Mouse (Mus musculus) G1E (cell line): ENCODE results near the gene Iqcc. TPM values are rescaled to one million over a fixed set of nuclear protein-coding genes. Genes with fewer than 3 reads are reported as not detected.

Experiments
- ATAC-seq: 2 replicates; pipeline ENCODE4 v1.8.0; 2016; ENCODE audit warnings: mild to moderate bottlenecking; ENCODE audit not compliant: insufficient number of reproducible peaks, poor library complexity, low FRiP score, severe bottlenecking; ENCODE audit errors: extremely low read depth
- DNase-seq: peaks from one replicate; pipeline ENCODE4 v3.0.0; 2012; ENCODE audit warnings: low spot score
- H3K27me3 ChIP-seq: 2 replicates; pipeline ENCODE4 v1.6.1; 2012; ENCODE audit warnings: mild to moderate bottlenecking, low read length, inconsistent platforms; ENCODE audit not compliant: insufficient read depth
- H3K36me3 ChIP-seq: replicated peaks from 2 replicates; pipeline ENCODE3; 2012; ENCODE audit warnings: mild to moderate bottlenecking, inconsistent platforms
- H3K4me1 ChIP-seq: 2 replicates; pipeline ENCODE4 v1.6.1; 2012; ENCODE audit warnings: low read depth, low read length, inconsistent platforms, mixed read lengths; ENCODE audit not compliant: insufficient read depth
- H3K4me3 ChIP-seq: 2 replicates; pipeline ENCODE4 v1.5.1; 2012; ENCODE audit warnings: low read depth, mild to moderate bottlenecking, inconsistent platforms, low read length, moderate library complexity, mixed read lengths
- H3K9me3 ChIP-seq: replicated peaks from 2 replicates; pipeline ENCODE4 v1.6.1; 2012; ENCODE audit warnings: inconsistent platforms
- CTCF ChIP-seq: IDR thresholded peaks from 2 replicates; pipeline ENCODE4 v1.5.1; 2012; ENCODE audit warnings: low read depth, low read length, inconsistent platforms, mixed read lengths
- GATA1 ChIP-seq: IDR thresholded peaks from 2 replicates; pipeline ENCODE4 v1.6.1; 2012; ENCODE audit warnings: borderline replicate concordance, low read length, inconsistent platforms, mixed read lengths
- GATA2 ChIP-seq: IDR thresholded peaks from 2 replicates; pipeline ENCODE4 v1.6.1; 2012; ENCODE audit warnings: low read depth, low read length, inconsistent platforms, borderline replicate concordance
- POLR2AphosphoS5 ChIP-seq: IDR thresholded peaks from 2 replicates; pipeline ENCODE4 v1.6.1; 2012; ENCODE audit warnings: low read depth, low read length, inconsistent platforms; ENCODE audit not compliant: insufficient replicate concordance
- TAL1 ChIP-seq: conservative IDR thresholded peaks from 2 replicates; pipeline ENCODE4 v1.6.1; 2012; ENCODE audit warnings: low read depth, low read length, inconsistent platforms, mixed read lengths
- polyA plus RNA-seq: library from polyadenylated mRNA; stranded (reverse); fragments of >175 nt; gene quantifications from 2 replicates; pipeline ENCODE4 v1.2.3, GENCODE M21; 2012
- total RNA-seq, 2 experiments: library from RNA; stranded (forward) in 1 of 2; stranded (reverse) in 1 of 2; fragments of 200-1000 nt in 1 of 2; fragments of >200 nt in 1 of 2; fragmentation: Nextera tagmentation in 1 of 2; gene quantifications; 2 replicates each; pipeline ENCODE4 v1.2.3; 2014 to 2017

Iqcc gene
- total and polyA plus RNA-seq, 3 experiments = 8.8 to 35.0 (median 23.6) TPM

DNA sequence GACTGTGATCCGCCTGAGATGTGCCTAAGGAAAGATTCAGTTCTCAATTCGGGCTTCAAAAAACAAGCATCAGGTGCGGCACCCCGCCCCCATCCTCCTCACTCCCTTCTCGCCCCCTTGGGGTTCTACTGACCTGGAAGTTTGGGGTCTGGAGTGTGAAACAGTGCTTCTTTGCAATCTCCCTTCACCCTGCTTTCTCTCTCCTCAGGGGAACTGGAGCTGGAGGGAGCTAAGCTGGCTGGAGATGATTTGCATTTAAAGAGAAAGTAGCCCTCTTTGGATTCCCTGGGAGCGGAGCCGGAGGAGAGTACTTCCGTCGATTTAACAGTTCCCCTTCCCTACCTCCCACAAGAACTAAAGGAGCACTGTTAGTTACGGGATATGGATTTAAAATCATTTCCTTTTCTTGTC, 4.8 kb upstream of the Iqcc start, which contains the start of gene Ccdc28b:
Gene Ccdc28b, minus strand, starts transcription at position 267 of the 411 bp plus-strand sequence.
- peak; percentile 25 for DNase-seq
- ATAC-seq = no peak

DNA sequence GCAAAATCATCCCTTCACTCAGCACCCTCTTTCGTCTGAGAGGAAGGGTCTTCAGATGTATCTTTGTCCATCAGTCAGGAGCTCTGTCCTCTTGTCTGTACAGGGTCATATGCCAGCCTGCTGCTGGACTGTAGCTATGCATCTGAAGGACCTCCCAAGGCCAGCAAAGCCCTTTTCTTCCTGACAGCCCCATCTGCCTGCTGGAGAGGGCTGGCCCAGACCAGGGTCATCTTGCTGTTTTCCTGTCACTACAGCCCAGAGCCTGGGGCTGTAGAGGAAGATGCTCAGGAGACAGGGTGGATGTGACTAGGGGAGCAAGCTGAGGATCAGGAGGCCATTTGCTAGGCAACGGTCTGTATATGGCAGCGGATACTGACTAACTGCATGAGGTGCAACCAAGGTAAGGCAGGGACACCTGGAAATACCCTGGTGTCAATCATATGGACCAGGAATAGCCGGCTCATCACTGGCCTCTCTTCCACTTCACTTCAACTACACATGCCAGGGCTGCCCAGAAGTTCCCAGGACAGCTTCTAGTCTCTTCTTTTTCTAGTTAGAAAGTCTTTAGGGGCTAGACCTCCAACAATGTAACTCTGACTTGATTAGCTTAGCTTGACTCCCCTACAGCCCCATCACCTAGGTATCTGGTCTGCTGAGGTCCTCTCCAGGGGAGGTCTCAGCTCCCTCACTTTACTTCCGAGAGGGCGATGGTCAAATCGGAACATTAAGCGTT, 4.1 kb upstream of the Iqcc start:
- Histone ChIP-seq H3K36me3 (peaks cover 73% of the 10 kb centered on the region), H3K4me1 (peaks cover 72% of the 10 kb centered on the region), H3K4me3 (peak overlapping the region; percentile 62; the same call in 1 of the 2 replicates), H3K9me3 (no peaks in the 10 kb centered on the region), H3K27me3 (no peaks in the 10 kb centered on the region)
- DNase-seq (no peak), ATAC-seq (no peak)
- no peak for TF ChIP-seq GATA2
- no peak for TF ChIP-seq POLR2AphosphoS5
- no peak for TF ChIP-seq CTCF
- TF ChIP-seq GATA1 = no peak
- no peak for TF ChIP-seq TAL1

More for the DNA sequence above, 4.8 kb upstream of the Iqcc start, which contains the start of gene Ccdc28b:
- Histone ChIP-seq H3K4me3 (peak within 1 kb of the TSS; percentile 62), H3K27me3 (no peaks in the 10 kb centered on the region; the same call in 1 of the 2 replicates), H3K9me3 (no peaks in the 10 kb centered on the region), H3K4me1 (peaks cover 66% of the 10 kb centered on the region), H3K36me3 (peaks cover 79% of the 10 kb centered on the region)
- TF ChIP-seq TAL1 (no peak), CTCF (no peak), GATA2 (no peak), POLR2AphosphoS5 (no peak), GATA1 (no peak)

DNA sequence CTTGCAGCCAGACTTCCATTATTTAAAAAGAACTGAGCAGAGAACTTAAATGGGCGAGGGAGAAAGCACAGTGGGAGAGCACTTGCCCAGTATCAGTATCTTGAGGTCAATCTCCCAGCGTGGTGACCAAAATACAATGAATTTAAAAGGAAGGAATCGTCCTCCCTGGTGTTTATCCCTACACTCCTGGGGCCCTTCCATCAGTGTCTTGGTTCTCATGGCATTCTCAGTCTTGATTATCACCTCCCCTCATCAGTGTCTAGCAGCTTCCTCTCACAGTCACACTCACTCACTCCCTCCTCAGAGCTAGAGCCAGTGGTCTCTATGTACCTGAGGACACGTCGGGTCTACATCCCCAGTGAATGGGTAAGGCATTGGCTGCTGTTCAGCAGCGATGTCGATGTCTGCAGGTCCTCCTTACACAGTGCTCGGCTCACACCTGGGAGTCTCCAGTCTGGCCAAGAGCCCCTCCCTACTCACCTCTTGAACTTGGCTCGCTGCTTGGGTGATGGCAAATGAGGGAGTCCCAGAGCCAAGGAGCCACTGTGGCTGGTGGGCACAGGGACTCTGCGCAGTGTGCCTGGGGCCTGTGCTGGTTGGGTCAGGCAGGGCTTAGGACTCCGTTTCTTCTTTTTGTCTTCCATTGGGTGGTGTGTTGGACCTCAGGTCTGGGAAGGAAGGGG, 3.4 kb upstream of the Iqcc start:
- peaks cover 73% of the 10 kb centered on the region for H3K4me1 ChIP-seq
- H3K9me3 ChIP-seq = no peaks in the 10 kb centered on the region
- TF ChIP-seq TAL1 (no peak), GATA2 (no peak), POLR2AphosphoS5 (no peak), CTCF (no peak), GATA1 (no peak)
- no peaks in the 10 kb centered on the region for H3K27me3 ChIP-seq
- no peak for DNase-seq
- H3K4me3 ChIP-seq = no peak overlapping the region
- ATAC-seq = no peak
- H3K36me3 ChIP-seq = peaks cover 72% of the 10 kb centered on the region

DNA sequence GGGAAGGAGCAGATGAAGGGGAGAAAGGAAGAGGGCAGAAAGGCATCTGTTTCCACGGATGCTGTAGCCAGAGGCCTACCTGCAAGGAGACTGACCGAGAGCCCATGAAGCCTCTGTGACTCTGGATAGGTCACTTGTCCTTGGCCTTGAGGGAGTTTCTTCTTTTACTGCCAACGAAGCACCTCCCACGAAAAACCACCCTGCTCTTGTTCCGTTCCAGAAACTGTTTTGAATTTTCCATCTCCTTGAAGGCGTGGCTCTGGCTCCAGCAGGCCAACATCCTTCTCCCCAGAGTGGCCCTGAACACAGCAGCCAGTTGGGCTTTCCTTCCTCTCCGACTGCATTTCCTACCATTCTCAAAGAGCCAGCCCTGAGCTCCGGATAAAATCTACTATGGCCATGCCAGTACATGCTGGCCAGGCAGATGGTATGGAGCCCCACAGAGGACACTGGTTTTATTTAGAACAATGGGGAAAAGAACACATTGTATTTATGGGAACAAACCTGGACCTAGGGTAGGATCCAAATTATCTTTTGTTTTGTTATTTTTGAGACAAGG, 2.5 kb upstream of the Iqcc start:
- H3K4me1 ChIP-seq = peaks cover 71% of the 10 kb centered on the region
- H3K9me3 ChIP-seq = no peaks in the 10 kb centered on the region
- ATAC-seq = no peak
- H3K27me3 ChIP-seq = no peaks in the 10 kb centered on the region
- no peak for TF ChIP-seq GATA2
- no peak for TF ChIP-seq POLR2AphosphoS5
- TF ChIP-seq CTCF = no peak
- no peak for TF ChIP-seq GATA1
- TF ChIP-seq TAL1 = no peak
- peaks cover 72% of the 10 kb centered on the region for H3K36me3 ChIP-seq
- no peak overlapping the region for H3K4me3 ChIP-seq
- no peak for DNase-seq

DNA sequence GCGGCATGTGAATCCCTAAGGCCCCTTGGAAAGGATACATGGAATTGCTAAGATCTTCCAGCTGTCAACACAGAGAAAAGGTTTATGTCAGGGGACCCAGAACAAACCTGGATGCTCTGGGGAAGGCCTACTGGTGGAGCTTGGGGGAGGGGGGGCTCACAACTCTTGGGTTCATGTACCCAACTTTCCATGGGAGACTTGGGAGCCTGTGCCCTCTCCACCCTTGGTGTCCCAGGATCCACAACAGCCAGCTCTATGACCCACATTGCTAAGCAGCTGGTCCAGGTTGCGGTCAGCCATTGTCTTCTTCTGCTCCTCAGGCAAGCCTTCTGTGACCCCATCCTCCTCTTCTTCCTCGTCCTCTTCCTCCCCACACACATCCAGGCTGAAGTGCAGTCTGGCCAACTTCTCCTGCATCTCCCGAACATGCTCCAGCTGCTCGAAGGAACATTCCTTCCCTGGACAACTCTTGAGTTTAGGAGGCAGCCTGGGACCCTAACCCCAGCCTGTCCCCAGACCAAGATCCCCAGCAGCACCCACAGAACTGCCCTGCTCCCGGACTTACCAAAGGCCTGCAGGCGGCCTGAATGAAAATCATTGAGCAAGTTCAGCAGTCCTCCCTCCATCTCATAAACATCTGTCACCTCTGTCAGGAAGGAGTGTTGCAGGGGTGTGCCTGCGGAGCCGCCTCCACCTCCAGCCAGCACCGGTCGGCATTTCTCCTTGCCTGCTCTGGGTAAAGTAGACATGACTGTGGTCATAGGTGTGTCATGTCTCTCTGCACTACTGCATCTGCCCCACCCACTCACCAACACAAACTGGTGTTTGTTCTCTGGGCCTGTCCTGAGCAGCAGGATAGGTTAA, 1.8 kb upstream of the Iqcc start:
- H3K4me3 ChIP-seq = no peak overlapping the region
- TF ChIP-seq TAL1 (no peak), GATA2 (no peak), GATA1 (no peak), CTCF (no peak), POLR2AphosphoS5 (no peak)
- H3K9me3 ChIP-seq = no peaks in the 10 kb centered on the region
- DNase-seq (no peak), ATAC-seq (no peak)
- peaks cover 70% of the 10 kb centered on the region for H3K4me1 ChIP-seq
- no peaks in the 10 kb centered on the region for H3K27me3 ChIP-seq
- H3K36me3 ChIP-seq = peaks cover 72% of the 10 kb centered on the region
